Mouse (Mus musculus) ES-E14 (cell line): ENCODE results near the gene Tm2d3. TPM values are rescaled to one million over a fixed set of nuclear protein-coding genes. Genes with fewer than 3 reads are reported as not detected.

Experiments used
- DNase-seq: peaks from one replicate; pipeline ENCODE4 v3.0.0-alpha.2; 2013; ENCODE audit warnings: low read depth, low spot score
- H3K27ac ChIP-seq: 2 replicates; pipeline ENCODE4 v1.5.1; 2012; ENCODE audit warnings: low read depth, mild to moderate bottlenecking, low read length, moderate library complexity, mixed read lengths; ENCODE audit not compliant: poor library complexity, insufficient read depth, severe bottlenecking
- H3K36me3 ChIP-seq: 2 replicates; pipeline ENCODE4 v1.6.1; 2012; ENCODE audit warnings: mild to moderate bottlenecking, low read length, moderate library complexity, mixed read lengths; ENCODE audit not compliant: control insufficient read depth, poor library complexity, insufficient read depth, severe bottlenecking
- H3K4me1 ChIP-seq, 2 experiments: fragments of 150-350 bp in 1 of 2; sonication (generic) in 1 of 2; 2 replicates each; pipeline ENCODE4 v1.6.1; 2012; ENCODE audit warnings: low read length in 2 of 2, mild to moderate bottlenecking in 1 of 2, mixed read lengths in 1 of 2; ENCODE audit not compliant: control insufficient read depth in 2 of 2, insufficient read depth in 2 of 2, poor library complexity in 1 of 2
- H3K4me3 ChIP-seq, 2 experiments: fragments of 150-350 bp in 1 of 2; sonication (generic) in 1 of 2; 2 replicates each; pipeline ENCODE4 v1.5.1; 2012; ENCODE audit warnings: low read length in 2 of 2, low read depth in 1 of 2, mild to moderate bottlenecking in 1 of 2, mixed read lengths in 1 of 2; ENCODE audit not compliant: insufficient read depth in 1 of 2, poor library complexity in 1 of 2, severe bottlenecking in 1 of 2
- H3K9ac ChIP-seq: 2 replicates; pipeline ENCODE4 v1.6.1; 2012; ENCODE audit warnings: low read depth, mild to moderate bottlenecking, low read length, mixed read lengths; ENCODE audit not compliant: poor library complexity, insufficient read depth, severe bottlenecking
- H3K9me3 ChIP-seq: fragments of 150-350 bp; sonication (generic); 2 replicates; pipeline ENCODE4 v1.6.1; 2012; ENCODE audit warnings: low read depth, mild to moderate bottlenecking, low read length; ENCODE audit not compliant: control insufficient read depth, insufficient read depth
- CHD2 ChIP-seq: IDR thresholded peaks from 2 replicates; pipeline ENCODE4 v1.6.1; 2014; ENCODE audit warnings: mild to moderate bottlenecking, low read depth, low read length, inconsistent platforms
- HCFC1 ChIP-seq: IDR thresholded peaks from 2 replicates; pipeline ENCODE4 v1.6.1; 2012; ENCODE audit warnings: low read length, inconsistent platforms, borderline replicate concordance; ENCODE audit not compliant: insufficient read depth
- MAFK ChIP-seq: IDR thresholded peaks from 2 replicates; pipeline ENCODE4 v1.6.1; 2014; ENCODE audit warnings: mild to moderate bottlenecking, low read depth, low read length, inconsistent platforms; ENCODE audit not compliant: insufficient read depth
- ZC3H11A ChIP-seq: IDR thresholded peaks from 2 replicates; pipeline ENCODE4 v1.6.1; 2012; ENCODE audit warnings: low read depth, mild to moderate bottlenecking, inconsistent platforms, low read length, borderline replicate concordance
- ZNF384 ChIP-seq: IDR thresholded peaks from 2 replicates; pipeline ENCODE4 v1.6.1; 2012; ENCODE audit warnings: low read depth, low read length, inconsistent platforms
- in situ Hi-C, 2 experiments: fragments of 600-800 bp; cut with MboI; formaldehyde crosslinking; loops; one replicate each; pipeline ENCODE4 v1.15.1; 2025; ENCODE audit warnings: low sequenced_read_pairs in 2 of 2, inconsistent platforms in 1 of 2; ENCODE audit not compliant: unreplicated experiment in 2 of 2
- total RNA-seq: library from RNA; depleted of rRNA; stranded (reverse); fragments of 300-350 nt; gene quantifications from 2 replicates; pipeline ENCODE4 v1.2.3, GENCODE M21; 2012

The Tm2d3 gene
- total RNA-seq, 1 experiment: 77.2 TPM

GRCm38 (mm10) chr7:65708506-65708905, 17.5 kb downstream of the Tm2d3 start:
- H3K27ac ChIP-seq: peak overlapping the region; percentile 41; the same call in 1 of the 2 replicates
- no peak overlapping the region for H3K9ac ChIP-seq
- peaks cover 5 to 13% of the 10 kb centered on the region in 2 experiments; a peak in 2 of 4 replicates for H3K4me1 ChIP-seq
- H3K9me3 ChIP-seq: no peaks in the 10 kb centered on the region
- H3K36me3 ChIP-seq: no peaks in the 10 kb centered on the region
- in situ Hi-C loops: no loop called here
- no peak overlapping the region; a peak in 1 of 4 replicates for H3K4me3 ChIP-seq
- DNase-seq: no peak
- TF ChIP-seq CHD2 (no peak), ZNF384 (no peak), ZC3H11A (no peak), MAFK (no peak), HCFC1 (no peak)

GRCm38 (mm10) chr7:65710301-65710700, 19.3 kb downstream of the Tm2d3 start:
- peak; percentile 50 for DNase-seq
- Histone ChIP-seq H3K36me3 (no peaks in the 10 kb centered on the region), H3K9me3 (no peaks in the 10 kb centered on the region), H3K9ac (no peak overlapping the region), H3K4me3 (no peak overlapping the region), H3K4me1 (peaks cover 5 to 12% of the 10 kb centered on the region in 2 experiments; a peak in 2 of 4 replicates), H3K27ac (no peak overlapping the region; the same call in 1 of the 2 replicates)
- in situ Hi-C loops: no loop called here
- no peak for TF ChIP-seq ZC3H11A
- no peak for TF ChIP-seq HCFC1
- no peak for TF ChIP-seq ZNF384

DNA sequence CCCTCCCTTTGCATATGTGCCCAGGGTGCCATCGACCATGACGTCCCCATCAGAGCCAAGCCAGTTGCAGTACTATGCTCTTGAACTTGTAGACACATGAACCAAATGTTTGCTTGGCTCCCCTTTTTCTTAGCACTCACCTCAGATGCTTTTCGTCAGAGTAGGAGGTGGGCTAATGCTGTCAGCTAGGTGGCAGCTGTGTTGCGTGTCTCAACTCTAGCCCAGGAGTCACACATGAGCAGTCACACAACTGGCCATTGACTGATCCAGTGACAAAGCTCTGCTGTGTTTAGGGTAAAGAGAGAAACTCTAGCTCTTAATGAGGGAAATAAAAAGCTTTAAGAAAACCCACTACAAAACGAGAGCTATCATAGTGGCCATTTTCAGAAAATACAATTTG, 22.8 kb downstream of the Tm2d3 start:
- TF ChIP-seq ZC3H11A: no peak
- no peak for TF ChIP-seq CHD2
- no peak for TF ChIP-seq MAFK
- no peak for TF ChIP-seq ZNF384
- TF ChIP-seq HCFC1: no peak
- H3K9me3 ChIP-seq: no peaks in the 10 kb centered on the region
- no peak overlapping the region for H3K4me3 ChIP-seq
- peaks cover 2 to 10% of the 10 kb centered on the region in 2 experiments; a peak in 2 of 4 replicates for H3K4me1 ChIP-seq
- DNase-seq: no peak
- in situ Hi-C loops: no loop called here
- no peaks in the 10 kb centered on the region for H3K36me3 ChIP-seq
- no peak overlapping the region for H3K9ac ChIP-seq
- 0 out of 2 replicates have a peak overlapping the region, but pooled peaks have one; percentile 37 for H3K27ac ChIP-seq

DNA sequence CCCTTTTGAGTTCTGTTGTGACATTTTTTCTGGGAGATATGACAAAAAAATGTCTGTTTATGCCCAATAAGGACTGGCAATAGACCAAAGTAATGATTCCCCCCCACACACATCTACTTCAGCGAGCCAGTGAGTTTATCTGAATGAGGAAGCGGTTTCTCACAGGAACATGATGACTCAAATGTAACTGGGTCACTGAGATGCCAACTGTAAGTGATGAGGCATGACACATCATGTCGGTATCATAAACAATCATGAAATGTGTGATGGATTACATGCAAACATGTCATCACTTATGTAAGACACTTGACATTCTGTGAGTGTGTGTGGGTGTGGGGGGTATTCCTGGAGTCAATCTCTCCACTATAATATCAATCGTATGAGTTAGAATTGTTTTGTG, 23.3 kb downstream of the Tm2d3 start:
- H3K4me3 ChIP-seq: no peak overlapping the region
- H3K4me1 ChIP-seq: peaks cover 0 to 10% of the 10 kb centered on the region in 2 experiments; a peak in 1 of 4 replicates
- in situ Hi-C loops: no loop called here
- H3K27ac ChIP-seq: no peak overlapping the region
- H3K9ac ChIP-seq: no peak overlapping the region
- H3K36me3 ChIP-seq: no peaks in the 10 kb centered on the region
- H3K9me3 ChIP-seq: no peaks in the 10 kb centered on the region
- TF ChIP-seq MAFK: no peak
- TF ChIP-seq ZC3H11A: no peak
- no peak for TF ChIP-seq CHD2
- TF ChIP-seq ZNF384: no peak
- no peak for TF ChIP-seq HCFC1
- DNase-seq: no peak

DNA sequence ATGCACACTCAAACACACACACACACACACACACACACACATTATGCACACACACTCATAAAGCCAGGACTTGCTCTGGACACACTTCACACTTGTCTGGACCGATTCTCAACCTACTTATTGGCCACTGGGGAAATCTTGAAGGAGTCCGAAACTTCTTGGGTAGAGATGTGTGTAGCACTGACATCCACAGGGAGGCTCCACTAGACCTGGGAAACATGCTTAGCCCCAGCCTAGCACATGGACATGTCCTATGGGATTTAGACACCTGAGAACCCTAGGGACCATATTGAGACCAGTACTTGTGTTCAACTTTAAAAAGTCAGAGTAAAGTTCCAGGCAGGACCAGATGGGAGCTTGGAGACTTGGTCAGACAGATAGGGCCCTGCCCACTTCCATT, 43.1 kb downstream of the Tm2d3 start:
- Histone ChIP-seq H3K9ac (no peak overlapping the region), H3K4me1 (peaks cover 3 to 5% of the 10 kb centered on the region in 2 experiments; a peak in 2 of 4 replicates), H3K4me3 (no peak overlapping the region), H3K27ac (no peak overlapping the region), H3K9me3 (no peaks in the 10 kb centered on the region), H3K36me3 (no peaks in the 10 kb centered on the region)
- in situ Hi-C loops: no loop called here
- no peak for DNase-seq
- TF ChIP-seq CHD2 (no peak), HCFC1 (no peak), ZNF384 (no peak), ZC3H11A (no peak), MAFK (no peak)
